Mouse (Mus musculus) kidney, postnatal 10 days (tissue): ENCODE data around the gene Plxnc1.

Experiments used
- DNase-seq: peaks from one replicate; pipeline ENCODE4 v3.0.0; 2021; ENCODE audit warnings: mixed read lengths

Plxnc1 gene

DNA sequence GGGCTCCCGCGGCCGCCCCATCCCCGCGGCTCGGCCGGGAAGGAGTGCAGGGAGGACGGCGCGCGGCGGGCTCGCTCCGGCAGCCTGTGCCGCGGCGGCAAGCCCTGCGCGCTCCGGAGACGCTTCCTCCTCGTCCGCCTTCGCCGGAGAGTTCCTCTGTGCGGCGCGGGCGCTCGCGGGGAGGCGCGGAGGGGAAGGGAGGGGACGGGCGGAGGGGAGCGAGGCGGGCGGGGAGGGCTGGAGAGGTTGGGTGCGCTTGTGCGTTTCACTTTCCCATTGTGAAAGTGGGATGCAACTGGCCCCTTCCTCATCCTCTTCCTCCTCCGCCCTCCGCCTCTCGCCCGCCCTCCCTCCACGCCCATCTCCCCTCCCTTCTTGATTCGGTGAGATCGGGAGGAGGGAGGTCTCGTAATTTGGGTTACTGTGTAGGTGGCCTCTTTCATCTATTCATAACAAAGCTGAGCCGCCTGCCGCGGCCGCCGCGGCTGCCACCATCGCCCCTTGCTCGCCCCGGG is at the start of gene Plxnc1:
Plxnc1 (minus strand) TSS at position 145 of the 515 bp plus-strand sequence.
- DNase-seq: peak; percentile 69

DNA sequence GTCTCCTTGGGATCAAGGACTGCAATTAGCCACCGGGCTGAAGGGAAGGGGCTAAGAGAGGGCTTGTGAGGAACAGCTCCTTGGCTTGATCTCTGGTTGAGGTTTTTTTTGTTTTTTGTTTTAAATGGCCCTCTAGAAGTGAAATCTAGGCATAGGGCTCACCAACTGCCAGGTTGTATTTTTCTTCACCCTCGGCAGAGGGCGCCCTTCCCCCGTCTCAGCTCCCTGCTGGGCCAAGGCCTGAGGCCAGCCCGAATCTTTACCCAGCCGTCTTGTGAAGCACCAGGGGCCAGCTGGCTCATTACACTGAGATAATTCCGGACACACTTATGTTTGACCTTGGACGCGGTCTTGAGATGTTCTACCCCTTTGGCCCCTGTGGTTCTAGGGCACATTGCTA is 47.5 kb upstream of the Plxnc1 start:
- peak; percentile 90 for DNase-seq

DNA sequence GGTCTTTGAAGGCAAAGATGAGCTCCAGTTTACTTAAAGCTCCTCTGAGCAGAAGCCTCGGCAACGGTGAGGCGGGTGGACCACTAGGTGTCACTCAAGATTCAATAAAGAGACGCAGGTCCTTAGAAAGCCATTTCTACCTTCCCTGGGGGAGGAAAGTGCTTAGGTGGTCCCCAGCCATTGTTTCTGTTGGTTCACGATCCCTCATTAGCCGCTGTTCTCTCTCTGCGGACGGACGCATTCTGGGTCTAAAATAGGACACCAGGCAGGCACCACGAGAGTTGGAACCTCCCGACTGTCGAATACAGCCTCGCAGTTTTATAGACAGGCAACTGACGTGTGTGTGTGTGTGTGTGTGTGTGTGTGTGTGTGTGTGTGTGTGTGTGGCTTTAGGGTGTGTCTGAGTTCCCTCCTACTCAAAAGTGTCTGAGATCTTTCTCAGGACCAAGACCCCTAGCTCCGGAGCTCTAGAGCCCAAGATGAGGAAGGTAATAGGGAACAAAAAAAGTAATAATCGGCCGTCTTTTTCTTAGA is 47.0 kb upstream of the Plxnc1 start:
- DNase-seq: peak; percentile 81

DNA sequence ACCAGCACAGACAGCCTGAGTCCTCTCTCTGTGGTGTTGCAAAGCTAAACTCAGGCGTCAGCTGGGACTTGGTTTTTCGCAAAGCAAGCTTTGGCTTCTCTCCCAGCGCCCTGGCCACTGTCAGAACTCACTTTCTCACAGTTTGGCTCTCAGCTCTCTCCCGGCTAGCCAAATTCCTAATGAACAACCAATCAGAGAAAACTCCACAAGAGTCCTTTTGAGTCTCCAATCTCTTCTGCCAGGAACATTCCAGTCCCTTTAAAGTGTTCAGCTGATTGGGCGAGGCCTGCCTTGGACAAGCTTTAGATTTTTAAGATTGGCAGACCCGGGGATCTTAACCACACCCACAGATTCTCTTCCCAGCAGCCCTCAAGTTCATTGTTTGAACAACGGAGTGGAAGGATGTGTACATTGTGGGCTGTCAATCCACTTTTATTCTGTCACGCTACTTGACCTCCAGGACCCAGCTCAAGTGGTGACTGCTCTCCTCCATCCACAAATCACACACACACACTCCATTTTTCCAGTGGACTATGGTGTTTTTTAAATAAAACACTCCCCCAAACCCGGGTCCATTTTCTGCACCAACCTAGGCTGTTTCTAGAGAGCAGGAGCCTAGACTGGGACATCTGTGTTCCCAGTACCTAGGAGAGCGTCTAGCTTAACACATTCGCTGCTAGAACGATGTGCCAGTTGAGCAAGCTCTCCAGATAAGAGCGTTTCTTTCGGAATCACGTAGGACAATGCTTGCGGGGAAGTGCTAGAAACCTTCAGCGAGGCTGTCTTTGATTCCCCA is 46.3 kb upstream of the Plxnc1 start:
- DNase-seq: peak; percentile 79

DNA sequence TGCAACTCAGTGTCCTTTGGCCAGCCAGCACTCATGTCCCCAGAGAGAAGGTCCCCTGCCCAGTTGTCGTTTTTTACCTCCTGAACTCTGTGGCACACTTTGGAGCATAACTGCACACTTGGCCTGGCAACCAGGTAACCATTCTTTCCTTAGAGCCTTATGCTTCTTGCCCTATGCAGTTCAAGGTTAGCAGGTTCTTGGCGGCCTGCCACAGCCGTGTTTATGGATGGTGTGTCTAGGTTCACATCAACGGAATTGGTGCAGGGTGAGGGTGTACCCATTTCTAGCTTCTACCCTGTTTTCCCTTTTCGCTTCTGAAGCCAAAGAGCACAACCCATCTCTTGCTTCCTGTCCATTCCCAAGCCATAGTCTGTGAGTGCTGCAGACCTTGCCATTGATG is 44.7 kb upstream of the Plxnc1 start:
- peak; percentile 29 for DNase-seq

DNA sequence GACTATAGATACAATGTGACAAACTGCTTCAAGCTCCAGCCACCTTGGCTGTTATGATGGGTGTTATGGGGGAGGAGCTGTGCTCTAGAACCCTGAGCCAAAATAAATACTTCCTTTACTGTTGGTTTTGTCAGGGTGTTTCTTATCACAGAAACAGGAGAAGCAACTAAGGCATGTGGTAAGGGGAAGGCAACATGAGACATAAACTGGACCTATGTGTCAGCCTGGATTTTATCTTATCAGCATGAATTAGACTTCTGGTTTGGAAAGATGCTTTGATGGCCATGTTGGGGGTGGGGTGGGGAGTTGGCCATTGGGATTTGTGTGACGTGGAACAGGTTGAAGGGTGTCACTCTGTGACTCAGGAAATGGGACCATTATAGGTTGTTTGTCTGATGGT is 40.5 kb upstream of the Plxnc1 start:
- no peak for DNase-seq

DNA sequence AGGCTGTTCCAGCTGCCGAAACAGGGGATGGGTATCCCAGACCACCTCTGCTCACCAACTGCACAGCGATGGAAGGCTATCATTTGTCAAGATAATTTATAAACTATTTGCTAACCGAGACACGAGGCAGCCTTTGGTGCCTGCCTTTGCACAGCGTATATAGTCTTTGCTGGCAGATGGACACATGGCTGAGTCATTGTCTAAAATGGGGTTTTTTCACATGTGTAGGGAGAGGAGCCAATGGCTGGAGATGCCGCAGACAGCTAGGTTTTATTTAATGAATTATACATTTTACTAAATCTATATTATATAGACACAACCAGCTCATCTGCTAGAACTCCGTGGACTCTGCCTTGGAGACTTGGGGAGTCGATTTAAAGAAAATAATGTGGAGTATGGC is 37.9 kb upstream of the Plxnc1 start:
- DNase-seq: no peak

DNA sequence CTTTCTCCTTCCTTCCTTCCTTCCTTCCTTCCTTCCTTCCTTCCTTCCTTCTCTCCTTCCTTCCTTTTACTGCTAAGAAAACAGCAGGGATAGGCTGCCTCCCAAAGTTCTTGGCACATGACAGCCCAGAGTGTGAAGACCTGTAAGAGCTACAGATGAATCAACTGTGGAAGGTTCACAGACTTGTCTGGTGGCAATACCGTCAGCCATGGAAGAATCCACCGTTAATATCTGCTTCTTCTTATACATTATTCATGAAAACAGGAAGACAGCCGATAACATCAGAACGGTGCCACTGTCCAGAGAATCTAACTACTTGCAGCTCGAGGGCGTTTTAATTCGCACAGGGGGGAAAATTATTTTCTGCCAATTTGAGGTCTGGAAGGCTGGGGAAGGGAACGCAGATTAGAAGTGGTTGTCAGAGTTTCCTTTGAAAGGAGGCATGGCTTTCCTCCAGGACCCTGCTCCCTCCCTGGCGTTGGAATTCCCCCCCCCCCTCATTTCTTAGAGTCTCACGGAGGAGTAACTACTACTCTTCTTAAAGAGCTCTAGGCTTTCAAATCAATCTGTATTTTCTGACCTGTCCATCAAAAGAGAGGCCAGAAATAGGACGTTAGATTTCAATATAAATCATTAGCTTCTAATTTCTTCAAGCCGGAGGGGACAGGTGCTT is 37.0 kb upstream of the Plxnc1 start:
- no peak for DNase-seq

DNA sequence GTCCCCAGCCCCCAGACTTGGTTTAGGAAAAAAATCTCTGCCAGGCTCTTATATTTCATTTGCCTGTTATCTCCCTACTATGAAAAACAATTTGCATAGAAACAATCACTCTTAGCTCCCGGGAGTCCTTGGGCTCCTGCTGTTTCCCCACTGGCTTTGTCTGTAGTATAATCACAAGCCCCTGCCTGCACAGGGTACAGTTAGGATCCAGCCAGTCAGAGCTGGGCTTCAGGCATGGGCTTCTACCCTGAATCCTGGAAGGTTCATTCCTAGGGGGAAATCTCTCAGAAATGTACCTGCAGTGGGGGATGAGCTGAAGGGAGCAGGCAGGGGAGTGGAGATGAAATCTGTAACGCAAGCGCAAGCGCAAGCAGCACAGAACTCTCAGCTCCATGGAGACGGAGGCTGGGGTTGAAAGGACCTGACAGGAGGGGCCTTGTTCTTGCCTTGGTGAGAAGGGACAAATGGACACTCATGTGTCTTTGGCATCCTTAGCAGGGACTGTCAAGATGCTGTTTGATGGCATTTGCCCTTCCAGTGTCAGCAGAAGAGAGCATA is 33.7 kb upstream of the Plxnc1 start:
- no peak for DNase-seq

DNA sequence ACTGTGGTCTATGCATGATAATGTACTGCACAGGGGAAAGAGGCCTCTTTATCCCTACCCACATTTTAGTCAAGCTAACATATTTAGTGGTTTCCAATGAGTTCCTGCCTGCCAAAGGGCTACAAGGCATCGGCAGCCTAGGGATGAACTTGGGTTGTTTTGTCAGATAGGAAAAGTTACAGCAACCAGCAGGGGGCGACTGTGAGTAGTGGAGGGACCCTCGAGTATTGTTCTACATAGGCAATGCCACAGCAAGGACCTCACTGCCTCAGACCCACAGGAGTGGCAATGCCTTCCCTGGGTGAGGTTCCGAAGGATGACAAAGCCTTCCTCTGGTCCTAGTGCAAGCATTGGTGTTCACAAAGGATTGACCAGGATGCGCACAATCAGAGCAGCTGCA is 31.7 kb upstream of the Plxnc1 start:
- DNase-seq: peak; percentile 30

DNA sequence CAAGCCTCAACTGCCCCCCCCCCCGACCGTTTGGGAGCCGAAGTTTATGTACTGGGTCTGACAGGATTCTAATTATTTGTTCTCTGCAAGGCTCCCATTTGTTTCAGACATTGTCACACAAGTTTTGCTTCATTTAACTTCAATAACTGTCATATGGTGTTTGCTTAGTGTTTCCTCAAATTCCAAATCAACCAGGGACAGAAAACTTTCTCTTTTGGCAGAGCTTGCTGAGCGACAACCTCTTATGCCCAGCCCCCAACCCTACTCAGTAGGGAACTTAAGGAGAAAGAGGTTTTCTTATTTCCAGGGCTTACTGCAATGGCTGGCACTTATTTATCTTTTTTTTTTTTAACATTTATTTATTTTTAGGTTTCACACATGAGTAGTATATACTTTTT is 30.5 kb upstream of the Plxnc1 start:
- no peak for DNase-seq

DNA sequence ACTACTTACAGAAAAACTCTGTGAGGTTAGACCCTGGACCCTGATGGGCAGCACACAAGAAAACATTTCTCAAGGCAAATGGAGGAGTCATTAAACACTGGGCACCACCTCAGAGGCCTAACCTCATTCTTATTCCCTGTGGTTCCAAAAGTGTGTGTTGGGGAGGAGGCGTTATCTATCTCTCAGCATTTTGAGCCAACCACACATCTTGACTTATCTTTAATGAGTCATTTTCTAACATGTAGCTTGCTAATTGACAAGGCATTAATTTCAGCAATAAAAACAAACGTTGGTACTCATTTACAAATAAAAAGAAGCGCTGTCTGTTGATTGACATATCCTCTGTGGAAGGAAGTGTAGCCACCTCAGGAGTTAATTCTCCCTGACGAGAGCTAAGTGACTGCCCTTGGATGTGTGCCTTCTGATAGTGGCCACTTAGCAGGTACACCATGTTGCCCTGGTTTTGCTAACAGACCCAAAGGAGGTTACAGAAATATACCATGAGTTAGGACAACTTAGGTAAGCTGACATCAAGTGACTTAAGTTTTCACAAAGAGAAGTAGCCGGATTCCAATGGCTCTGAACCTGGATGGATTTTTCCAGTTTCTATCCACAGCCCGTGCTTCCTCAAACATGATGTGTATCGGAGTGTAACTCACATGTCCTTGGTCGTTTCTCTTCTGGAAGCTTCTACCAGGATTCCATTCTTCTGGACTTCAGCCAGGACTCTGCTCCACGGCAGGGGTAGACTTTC is 29.9 kb upstream of the Plxnc1 start:
- peak; percentile 20 for DNase-seq

DNA sequence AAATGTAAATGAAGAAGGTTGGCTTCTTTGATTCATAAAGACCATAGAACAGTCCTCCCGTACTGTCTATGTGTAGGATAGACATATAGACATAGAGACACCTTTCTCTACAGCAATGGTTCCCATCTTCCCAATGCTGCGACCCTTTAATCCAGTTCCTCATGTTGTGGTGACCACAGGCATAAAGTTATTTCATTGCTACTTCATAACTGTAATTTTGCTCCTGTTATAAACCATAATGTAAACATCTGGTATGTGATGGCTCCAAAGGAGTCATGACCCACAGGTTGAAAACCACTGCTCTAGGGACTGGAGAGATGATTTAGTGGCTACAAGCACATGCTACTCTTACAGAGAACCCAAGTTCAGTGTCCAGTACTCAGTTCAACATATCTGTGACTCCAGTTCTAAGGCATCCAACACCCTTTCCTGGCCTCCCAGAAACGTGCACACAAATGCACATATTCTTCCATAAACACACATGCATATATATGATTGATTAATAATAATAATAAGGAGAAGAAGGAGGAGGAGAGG is 27.1 kb upstream of the Plxnc1 start:
- DNase-seq: no peak

DNA sequence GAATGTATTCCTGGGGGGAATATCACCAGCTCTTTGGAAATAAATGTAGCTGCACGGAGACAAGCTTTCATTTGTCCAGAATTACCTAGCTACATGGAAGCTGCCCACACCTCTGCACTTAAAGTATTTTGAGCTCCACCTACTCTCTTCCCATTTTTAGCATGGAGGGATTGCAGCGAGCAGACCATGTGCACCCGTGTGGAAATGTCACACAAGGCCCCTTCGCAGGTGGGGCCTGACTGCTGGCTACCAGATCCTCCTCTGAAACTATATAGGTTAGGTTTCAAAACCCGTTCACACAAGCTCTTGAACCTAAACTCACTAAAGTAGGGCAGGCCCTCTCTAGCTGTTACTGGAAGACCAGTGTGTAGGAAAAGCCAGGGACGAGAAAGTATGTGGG is 25.6 kb upstream of the Plxnc1 start:
- DNase-seq: no peak

DNA sequence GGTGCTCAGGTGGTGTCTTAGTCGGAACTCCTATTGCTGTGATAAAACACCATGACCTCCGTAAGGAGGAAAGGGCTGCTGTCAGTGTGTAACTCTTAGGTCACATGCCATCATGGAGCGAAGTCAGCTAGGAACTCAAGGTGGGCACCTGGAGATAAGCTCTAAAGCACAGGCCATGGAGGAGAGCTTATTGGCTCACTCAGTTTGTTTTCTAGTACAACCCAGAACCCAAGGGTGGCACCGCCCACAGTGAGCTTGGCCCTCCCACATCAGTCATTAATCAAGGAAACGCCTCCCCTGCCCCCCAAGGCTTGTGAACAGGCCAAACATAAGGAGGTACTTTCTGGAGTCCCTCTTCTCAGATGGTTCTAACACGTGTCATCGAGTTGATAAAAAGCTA is 22.8 kb upstream of the Plxnc1 start:
- DNase-seq: no peak

DNA sequence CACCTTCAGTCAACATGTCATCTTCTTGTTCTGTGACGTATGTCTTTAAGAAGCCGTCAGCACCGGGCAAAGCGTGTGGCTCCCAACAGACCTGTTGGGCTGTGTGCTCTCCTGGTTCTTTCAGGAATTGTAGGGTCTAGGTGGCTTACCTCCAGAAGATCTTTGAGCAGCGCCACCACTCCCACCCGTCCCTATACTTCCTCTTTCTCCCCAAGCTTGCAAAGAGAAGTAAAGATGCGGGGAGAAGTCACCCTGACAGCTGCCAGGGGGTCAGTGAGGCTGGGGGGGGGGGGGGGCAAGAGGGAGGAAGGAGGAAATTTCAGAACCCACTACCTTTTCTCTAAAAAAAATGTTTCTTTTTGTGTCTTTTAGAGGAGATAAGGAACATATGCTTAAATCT is 22.2 kb upstream of the Plxnc1 start:
- no peak for DNase-seq

DNA sequence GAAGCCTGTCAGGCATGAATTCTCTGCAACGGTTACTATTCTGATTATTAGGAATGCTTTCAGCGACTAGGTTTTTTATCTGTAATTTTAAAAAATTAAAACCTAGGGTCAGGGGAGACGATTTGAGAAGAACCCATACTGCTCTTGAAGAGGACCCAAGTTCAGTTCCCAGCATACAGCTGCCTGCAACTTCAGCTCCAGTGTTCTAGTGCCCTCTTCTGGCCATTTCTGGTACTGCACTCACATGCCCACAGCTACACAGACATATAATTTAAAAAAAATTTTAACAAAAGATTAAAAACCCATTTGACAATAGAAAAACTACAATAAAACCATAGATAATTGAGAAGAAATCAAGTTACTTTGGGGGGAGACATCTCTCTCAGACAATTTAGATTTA is 20.5 kb upstream of the Plxnc1 start:
- DNase-seq: no peak

DNA sequence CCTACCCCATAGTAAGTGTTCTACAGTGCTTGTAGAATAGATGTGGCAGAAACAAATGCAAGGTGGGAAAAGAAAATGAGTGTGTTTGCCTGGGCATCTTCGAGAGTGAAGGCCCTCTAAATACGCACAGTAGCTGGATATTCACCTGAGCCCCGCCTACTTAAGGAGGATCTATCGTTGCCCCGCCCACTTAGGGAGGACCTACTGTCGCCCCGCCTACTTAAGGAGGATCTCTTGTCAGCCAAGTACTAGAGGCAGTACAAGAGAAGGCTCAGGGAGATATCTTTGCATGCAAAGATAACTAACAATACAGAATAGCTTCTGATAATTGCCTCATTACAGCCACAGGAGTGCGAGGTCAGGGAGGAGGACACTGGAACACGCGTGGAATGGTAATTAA is 17.4 kb upstream of the Plxnc1 start:
- no peak for DNase-seq

DNA sequence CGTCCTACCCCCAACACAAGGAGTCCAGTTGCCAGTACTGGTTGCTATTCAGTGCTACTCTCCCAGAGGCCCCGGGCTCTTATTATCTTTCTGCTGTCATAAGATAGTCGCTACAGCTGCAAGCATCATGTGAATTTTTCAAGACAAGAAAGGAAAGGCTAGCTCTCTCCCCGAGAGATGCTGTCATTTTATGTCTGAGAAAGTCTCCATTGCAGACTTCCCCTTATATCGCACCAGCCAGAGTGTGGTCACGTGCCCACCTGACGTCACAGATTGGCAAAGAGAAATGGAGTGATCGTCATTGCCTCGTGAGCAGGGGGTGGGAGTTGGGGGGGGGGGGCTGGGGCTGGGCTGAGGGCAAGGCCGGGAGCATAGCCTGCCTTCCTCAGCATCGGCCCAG is 16.6 kb upstream of the Plxnc1 start:
- no peak for DNase-seq

DNA sequence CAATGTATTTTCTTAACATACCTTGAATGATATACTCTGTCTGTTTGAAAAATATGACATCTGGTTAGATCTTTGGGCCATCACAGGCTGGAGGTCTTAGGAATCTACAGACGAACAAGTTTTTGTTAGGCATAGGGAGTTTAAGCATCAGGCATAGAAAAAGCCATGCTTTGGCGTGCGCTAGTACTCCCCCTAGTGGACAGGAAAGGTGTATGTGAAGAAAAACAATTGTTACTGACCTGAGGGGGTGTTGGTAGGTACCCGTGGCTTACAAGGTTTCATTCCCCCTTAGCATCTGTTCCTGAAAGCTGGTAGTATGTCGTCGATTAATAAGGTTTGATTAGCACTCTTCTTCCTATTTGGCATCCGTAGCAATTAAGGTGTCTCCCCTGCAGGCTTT is 13.7 kb upstream of the Plxnc1 start:
- peak; percentile 62 for DNase-seq

DNA sequence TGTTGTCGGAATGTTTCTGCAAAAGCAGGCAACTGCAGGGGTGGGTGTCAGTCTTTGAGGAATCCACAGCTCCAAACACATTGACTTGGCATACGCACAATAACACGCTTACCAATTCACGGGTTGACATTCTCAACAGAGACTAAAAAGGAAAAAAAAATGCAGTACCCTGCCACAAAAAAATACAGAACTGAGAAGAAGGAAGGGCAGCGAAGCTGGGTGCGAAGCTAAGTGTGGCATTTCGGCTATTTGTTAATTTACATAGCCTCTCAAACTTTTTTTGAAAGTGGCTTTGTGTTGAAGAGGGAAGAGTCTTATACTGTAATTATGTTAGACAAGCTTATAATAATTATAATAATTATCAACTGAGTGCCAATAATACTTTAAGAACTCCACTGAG is 13.1 kb upstream of the Plxnc1 start:
- DNase-seq: no peak

DNA sequence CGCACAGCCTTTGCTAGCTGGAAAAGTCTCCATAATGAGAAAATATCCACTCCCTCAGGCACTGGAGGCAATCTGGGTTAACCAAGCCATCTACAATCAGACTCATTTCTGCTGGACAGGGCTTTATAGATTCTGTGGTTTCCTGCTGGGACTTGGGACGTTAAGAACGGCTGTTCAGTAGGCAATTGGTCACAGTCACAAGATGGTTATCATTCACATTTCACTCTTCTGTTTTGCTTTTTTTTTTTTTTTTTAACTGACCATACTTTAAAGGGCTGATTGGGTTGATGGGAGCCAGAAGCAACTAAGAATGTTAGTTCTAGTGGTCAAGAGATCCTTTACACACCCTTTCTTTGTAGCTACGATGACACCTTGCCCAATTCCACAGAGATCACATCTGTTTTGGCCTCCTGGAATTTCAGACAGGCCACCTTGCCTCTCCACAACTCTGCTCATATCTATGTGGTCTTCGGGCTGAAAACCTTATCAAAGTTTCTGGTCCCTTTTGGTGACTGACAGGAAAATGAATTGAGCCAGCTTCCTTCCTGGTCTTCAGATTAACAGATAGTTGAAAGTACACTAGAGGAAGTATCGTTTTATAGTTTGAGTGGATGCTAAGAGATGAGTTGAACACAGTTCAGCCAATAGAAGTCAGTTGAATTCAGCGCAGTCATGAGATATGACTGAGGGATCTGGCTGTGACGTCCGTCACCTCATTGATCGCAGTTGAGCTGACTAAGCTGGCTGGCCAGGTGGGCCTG is 3.5 kb upstream of the Plxnc1 start:
- DNase-seq: no peak
